Mouse (Mus musculus) retina, postnatal 1 day (tissue): ENCODE results near the gene Ahr.

Experiments
- DNase-seq: peaks from one replicate; pipeline ENCODE4 v3.0.0-alpha.2; 2012

Ahr gene

GRCm38 (mm10) chr12:35534754-35535236, at the start of gene Ahr:
Gene Ahr, minus strand, starts transcription at chr12:35535038.
- DNase-seq, result peak; percentile 86

DNA sequence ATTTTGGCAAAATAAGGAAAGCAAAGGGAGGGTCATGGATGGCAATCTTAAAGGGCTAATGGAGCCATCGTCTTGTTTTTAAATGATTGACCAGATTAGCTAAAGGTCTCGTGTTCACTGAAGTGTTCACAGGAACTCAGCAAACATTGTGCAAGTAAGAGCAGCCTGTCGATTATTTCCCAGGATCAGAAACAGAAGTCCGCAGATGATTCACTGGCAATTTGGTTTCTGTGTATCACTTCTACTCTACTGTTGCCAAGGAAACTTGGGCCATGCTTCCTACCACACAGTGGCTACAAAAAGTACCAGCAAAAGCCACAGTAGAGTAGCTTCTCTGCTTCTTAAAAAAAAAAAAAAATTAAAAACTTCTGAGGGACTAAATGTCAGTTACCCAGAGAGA, 44.0 kb upstream of the Ahr start:
- DNase-seq, result no peak

GRCm38 (mm10) chr12:35576107-35576506, 41.3 kb upstream of the Ahr start:
- no peak for DNase-seq

- DNase-seq, result no peak
Measured at GRCm38 (mm10) chr12:35573713-35574112, 38.9 kb upstream of the Ahr start.

GRCm38 (mm10) chr12:35562826-35563225, 28.0 kb upstream of the Ahr start:
- DNase-seq, result no peak

DNA sequence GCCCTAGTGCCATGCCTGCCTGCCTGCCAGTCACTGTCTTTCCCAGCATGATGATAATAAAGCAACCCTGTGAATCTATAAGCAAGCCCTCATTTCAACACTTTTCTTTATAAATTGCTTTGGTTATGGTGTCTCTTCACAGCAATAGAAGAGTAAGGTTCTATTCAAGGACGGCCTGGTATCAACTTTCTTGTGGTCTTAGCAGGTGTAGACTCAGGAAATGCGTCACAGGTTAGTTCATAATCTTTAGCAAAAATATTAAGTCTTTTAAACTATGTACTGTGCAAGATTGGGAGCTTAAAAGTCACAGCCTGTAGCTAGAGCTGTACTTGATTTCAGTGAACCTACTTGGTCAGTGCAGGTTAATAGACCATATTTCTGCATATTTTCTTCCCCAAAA, 24.0 kb upstream of the Ahr start:
- DNase-seq, result no peak

DNA sequence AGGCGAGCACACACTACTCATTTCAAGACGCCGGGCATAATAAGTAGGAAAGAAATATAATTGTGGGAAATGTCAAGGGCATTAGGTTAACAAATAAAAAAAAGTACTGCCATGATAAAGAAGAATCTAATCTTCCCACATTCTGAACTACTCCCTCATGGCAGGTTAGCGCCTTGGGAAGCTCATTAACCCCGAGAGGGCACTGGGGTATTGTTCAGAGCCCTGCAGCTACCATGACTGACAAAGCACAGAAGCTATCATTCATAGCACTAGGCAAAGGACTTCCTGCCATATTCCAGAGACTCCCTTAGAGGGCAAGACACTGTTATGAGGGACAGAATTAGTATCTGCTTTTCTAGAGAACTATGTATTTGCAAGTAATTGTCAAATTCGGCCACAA, 21.1 kb upstream of the Ahr start:
- peak; percentile 8 for DNase-seq

- no peak for DNase-seq
Measured at GRCm38 (mm10) chr12:35554309-35554708, 19.5 kb upstream of the Ahr start.

GRCm38 (mm10) chr12:35553174-35553573, 18.3 kb upstream of the Ahr start:
- DNase-seq, result no peak

GRCm38 (mm10) chr12:35550299-35550698, 15.5 kb upstream of the Ahr start:
- DNase-seq, result no peak

DNA sequence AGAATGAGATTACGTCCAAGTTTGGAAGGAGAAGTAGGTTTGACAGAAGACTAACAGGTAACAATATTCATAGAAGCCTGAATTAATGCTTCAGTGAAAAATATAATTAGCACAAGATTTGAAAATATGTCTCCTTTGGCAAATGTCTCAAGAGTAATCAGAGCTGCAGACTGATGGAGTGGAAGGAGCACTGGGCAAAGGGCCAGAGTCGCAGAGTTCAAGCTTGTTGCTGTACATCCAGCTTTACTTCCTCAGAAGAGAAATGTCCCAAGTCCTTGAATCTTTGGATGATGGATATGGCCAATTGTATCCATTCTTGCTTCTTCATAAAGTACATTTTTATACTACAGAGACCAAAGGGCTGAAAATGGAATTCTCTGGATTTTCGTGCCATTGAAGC, 8.0 kb upstream of the Ahr start:
- peak; percentile 72 for DNase-seq

DNA sequence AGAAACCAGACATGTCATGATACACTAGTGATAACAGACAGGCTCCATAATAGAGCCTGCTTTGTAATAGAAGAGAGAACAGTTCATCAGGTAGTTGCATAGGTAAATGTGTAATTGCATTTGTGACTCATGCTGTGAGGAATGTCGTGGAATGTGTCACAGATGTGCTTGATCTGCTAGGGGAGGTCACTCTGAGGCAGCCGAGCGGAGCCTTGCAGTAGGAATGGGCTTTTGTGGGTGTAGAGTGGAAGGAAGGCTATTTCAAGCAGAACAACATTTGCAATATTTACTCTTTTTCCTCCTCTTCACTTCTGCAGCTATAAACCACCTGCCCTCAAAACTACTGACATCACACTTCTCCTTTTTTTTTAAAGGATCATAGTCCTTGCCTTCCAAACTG, 4.0 kb upstream of the Ahr start:
- no peak for DNase-seq

- peak; percentile 68 for DNase-seq
Measured at GRCm38 (mm10) chr12:35534114-35534753, 604 bp downstream of the Ahr start.

DNA sequence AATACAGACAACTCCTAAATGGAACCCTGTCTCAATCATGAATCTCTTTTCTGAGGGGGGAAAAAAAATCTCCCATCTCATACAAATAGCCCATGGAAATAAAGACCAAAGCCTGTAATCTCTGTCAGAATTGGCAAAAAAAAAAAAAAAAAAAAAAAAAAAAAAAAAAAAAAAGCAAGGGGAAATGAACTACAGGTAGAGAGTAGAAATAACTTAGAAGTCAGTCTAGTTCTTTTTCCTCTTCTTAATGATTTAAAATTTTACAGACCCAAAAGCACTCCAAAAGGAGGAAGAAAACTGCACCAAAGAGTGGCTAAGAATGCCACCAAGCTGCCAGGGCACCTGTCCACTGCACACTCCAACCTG, 1.1 kb downstream of the Ahr start:
- DNase-seq, result no peak

DNA sequence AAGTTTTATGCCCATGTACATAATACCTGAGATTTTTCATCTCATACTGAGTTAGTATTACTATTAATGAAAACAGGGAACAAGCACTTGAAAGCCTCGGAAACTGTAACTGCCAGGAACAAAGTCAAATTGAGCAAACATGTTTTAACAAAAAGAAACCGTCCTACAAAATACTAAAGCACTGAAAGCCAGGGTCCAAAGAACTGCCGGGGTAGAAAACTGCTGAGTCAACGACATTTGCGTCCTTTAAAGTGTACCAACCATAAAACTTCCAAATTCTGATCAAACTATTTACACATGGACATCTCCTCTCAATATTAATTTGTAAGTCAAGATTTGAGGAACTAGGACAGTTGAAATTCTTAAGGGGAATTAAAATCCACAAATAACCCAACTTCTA, 1.7 kb downstream of the Ahr start:
- DNase-seq, result no peak

DNA sequence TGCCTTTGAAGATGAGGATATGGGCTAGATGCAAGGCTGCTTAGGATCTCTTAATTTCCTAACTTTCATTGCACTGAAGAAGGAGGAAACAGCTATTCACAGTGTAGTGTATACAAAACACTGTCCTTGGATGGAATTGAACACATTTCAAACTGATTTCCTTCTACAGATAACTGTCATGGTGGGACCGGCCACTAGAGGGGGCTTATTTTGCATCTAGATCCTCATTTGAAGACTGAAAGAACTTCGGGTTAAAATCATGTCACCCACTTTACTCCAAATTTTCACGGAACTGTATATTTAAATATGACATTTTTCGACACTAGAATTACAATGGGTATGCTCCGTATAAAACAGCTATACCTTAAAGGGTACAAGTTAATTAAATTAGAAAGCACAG, 2.7 kb downstream of the Ahr start:
- peak; percentile 74 for DNase-seq

DNA sequence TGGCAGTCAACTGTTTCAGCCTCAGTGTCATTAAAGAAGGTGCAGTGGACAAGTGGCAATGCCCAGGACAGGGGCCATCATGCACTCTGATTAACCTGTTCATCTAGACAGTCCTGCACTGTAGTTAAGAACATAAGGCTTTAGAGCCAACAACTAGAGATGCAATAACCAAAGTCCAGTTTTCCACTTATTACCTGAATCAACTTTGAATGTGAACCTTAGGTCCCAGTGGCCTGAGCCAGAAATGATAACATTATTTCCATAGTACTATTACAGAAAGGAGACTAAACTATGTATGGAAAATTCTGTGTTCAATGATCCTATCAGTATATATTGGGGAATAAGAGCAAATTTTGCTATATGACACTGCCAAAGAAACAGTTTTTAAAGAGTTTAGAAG, 4.3 kb downstream of the Ahr start:
- no peak for DNase-seq

- no peak for DNase-seq
Measured at GRCm38 (mm10) chr12:35527429-35527828, 7.4 kb downstream of the Ahr start.

GRCm38 (mm10) chr12:35522585-35523103, 12.2 kb downstream of the Ahr start:
- DNase-seq, result no peak

DNA sequence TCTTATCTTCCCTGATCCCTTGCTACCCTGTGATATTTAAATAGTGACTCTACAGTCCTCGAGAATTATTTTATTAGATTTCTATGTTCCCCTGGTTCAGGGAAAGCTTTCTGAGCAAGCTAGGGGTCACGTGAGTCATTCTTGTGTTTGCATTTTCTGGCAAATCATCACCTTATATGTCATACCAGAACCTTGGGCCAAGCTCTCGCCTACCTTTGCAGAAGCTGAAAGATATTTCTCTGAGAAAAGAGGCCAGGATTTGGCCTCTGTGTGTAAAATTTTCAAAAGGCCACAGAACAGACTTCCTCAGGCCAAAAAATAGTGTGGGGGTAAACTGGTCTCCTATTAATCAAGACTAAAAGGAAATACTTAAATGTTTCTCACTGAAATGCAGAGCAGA, 19.2 kb downstream of the Ahr start:
- no peak for DNase-seq

DNA sequence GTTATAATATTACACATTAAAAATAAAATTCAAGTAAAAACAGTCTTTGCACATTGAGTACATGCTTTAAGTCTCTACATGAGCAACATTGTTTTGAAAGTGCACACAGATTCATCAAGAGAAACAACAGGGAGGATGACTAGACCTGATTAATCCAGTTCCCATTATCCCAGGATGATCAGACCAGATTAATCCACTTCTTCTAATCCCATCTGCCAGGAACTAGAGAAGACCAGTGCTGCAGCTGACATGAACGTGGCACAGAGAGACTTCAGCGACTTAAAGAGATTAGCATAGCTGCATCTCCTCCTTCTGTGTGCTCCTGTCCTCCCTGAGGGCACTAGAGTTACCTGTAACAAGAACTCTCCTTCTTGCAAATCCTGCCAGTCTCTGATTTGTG, 20.2 kb downstream of the Ahr start:
- DNase-seq, result peak; percentile 80

GRCm38 (mm10) chr12:35510711-35511110, 24.1 kb downstream of the Ahr start:
- no peak for DNase-seq

DNA sequence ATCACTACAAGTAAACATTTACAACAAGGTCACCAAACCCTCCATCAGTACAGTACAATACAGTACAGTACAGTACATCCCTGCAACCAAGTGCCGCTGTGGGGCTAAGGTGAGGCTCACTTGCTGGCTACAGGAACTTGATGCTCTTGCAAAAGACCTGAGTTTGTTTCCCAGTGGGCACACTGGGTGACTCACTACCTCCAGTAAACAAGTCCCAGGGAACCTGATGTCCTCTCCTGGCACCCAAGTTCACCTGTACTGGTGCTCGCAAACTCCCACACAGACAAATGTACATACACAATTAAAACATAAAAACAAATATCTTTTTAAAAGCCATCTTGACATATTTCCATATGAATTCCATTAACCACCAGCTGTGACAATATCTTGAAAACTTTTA, 28.5 kb downstream of the Ahr start:
- DNase-seq, result no peak

- DNase-seq, result no peak
Measured at GRCm38 (mm10) chr12:35504081-35504480, 30.8 kb downstream of the Ahr start.

GRCm38 (mm10) chr12:35503586-35503985, 31.3 kb downstream of the Ahr start:
- DNase-seq, result no peak
